Mouse (Mus musculus): ENCODE results near the gene Ppil4. TPM values are rescaled to one million over a fixed set of nuclear protein-coding genes. Genes with fewer than 3 reads are reported as not detected.

Gene Ppil4
- polyA plus RNA-seq, 1 experiment from 2014 or later = 33.7 TPM

- no peak overlapping the region for H3K4me3 ChIP-seq (ENCODE audit: low read depth, low read length)
- no peak overlapping the region for H3K9ac ChIP-seq (ENCODE audit: low read depth, low read length)
- WGBS (ENCODE audit: insufficient replicate concordance) = 71% methylated on average over 9 of the region's 9 CpGs
- H3K27me3 ChIP-seq (ENCODE audit: control insufficient read depth, insufficient read depth, low read length) = peaks cover 4% of the 10 kb centered on the region; the same call in 1 of the 2 replicates
- H3K4me2 ChIP-seq = no peak overlapping the region
- ATAC-seq (replicated peaks; ENCODE audit: insufficient number of reproducible peaks, low FRiP score, low TSS enrichment) = no peak
- H3K9me3 ChIP-seq (replicated peaks; ENCODE audit: control insufficient read depth, low read length) = no peaks in the 10 kb centered on the region
- no peaks in the 10 kb centered on the region for H3K36me3 ChIP-seq (ENCODE audit: control insufficient read depth, insufficient read depth, low read length)
- H3K4me1 ChIP-seq (ENCODE audit: control insufficient read depth, insufficient read depth, low read length) = 0 out of 2 replicates have a peak, but pooled peaks cover 6% of the 10 kb centered on the region
- H3K27ac ChIP-seq (ENCODE audit: low read depth, low read length) = no peak overlapping the region
Measured at GRCm38 (mm10) chr10:7833377-7834165, 40.9 kb downstream of the Ppil4 start.

GRCm38 (mm10) chr10:7834671-7835225 lies 42.1 kb downstream of the Ppil4 start:
- no peak for ATAC-seq (replicated peaks; ENCODE audit: insufficient number of reproducible peaks, low FRiP score, low TSS enrichment)
- H3K4me2 ChIP-seq = no peak overlapping the region
- 60% methylated on average over 10 of the region's 10 CpGs for WGBS (ENCODE audit: insufficient replicate concordance)
- H3K27ac ChIP-seq (ENCODE audit: low read depth, low read length) = no peak overlapping the region
- H3K9ac ChIP-seq (ENCODE audit: low read depth, low read length) = no peak overlapping the region; the same call in 1 of the 2 replicates
- H3K36me3 ChIP-seq (ENCODE audit: control insufficient read depth, insufficient read depth, low read length) = no peaks in the 10 kb centered on the region
- 0 out of 2 replicates have a peak, but pooled peaks cover 6% of the 10 kb centered on the region for H3K4me1 ChIP-seq (ENCODE audit: control insufficient read depth, insufficient read depth, low read length)
- H3K9me3 ChIP-seq (replicated peaks; ENCODE audit: control insufficient read depth, low read length) = no peaks in the 10 kb centered on the region
- H3K4me3 ChIP-seq (ENCODE audit: low read depth, low read length) = no peak overlapping the region
- peaks cover 4% of the 10 kb centered on the region; the same call in 1 of the 2 replicates for H3K27me3 ChIP-seq (ENCODE audit: control insufficient read depth, insufficient read depth, low read length)

GRCm38 (mm10) chr10:7836902-7837301 lies 44.2 kb downstream of the Ppil4 start:
- ATAC-seq (replicated peaks; ENCODE audit: insufficient number of reproducible peaks, low FRiP score, low TSS enrichment) = no peak
- 61% methylated on average over 2 of the region's 2 CpGs for WGBS (ENCODE audit: insufficient replicate concordance)
- H3K4me3 ChIP-seq (ENCODE audit: low read depth, low read length) = no peak overlapping the region
- H3K4me1 ChIP-seq (ENCODE audit: control insufficient read depth, insufficient read depth, low read length) = peaks cover 12% of the 10 kb centered on the region; the same call in 1 of the 2 replicates
- H3K27me3 ChIP-seq (ENCODE audit: control insufficient read depth, insufficient read depth, low read length) = peaks cover 4% of the 10 kb centered on the region; the same call in 1 of the 2 replicates
- no peak overlapping the region for H3K27ac ChIP-seq (ENCODE audit: low read depth, low read length)
- H3K9me3 ChIP-seq (replicated peaks; ENCODE audit: control insufficient read depth, low read length) = no peaks in the 10 kb centered on the region
- no peak overlapping the region for H3K9ac ChIP-seq (ENCODE audit: low read depth, low read length)
- H3K36me3 ChIP-seq (ENCODE audit: control insufficient read depth, insufficient read depth, low read length) = no peaks in the 10 kb centered on the region
- no peak overlapping the region for H3K4me2 ChIP-seq

- peaks cover 7% of the 10 kb centered on the region; the same call in 1 of the 2 replicates for H3K4me1 ChIP-seq (ENCODE audit: control insufficient read depth, insufficient read depth, low read length)
- 84% methylated on average over 8 of the region's 8 CpGs for WGBS (ENCODE audit: insufficient replicate concordance)
Measured at GRCm38 (mm10) chr10:7837446-7837845, 44.8 kb downstream of the Ppil4 start.

GRCm38 (mm10) chr10:7838036-7838435 lies 45.3 kb downstream of the Ppil4 start:
- Histone ChIP-seq H3K9me3 (replicated peaks; ENCODE audit: control insufficient read depth, low read length) (no peaks in the 10 kb centered on the region), H3K4me2 (no peak overlapping the region), H3K27me3 (ENCODE audit: control insufficient read depth, insufficient read depth, low read length) (peaks cover 4% of the 10 kb centered on the region; the same call in 1 of the 2 replicates), H3K36me3 (ENCODE audit: control insufficient read depth, insufficient read depth, low read length) (no peaks in the 10 kb centered on the region), H3K4me3 (ENCODE audit: low read depth, low read length) (no peak overlapping the region), H3K4me1 (ENCODE audit: control insufficient read depth, insufficient read depth, low read length) (peaks cover 6% of the 10 kb centered on the region; the same call in 1 of the 2 replicates), H3K9ac (ENCODE audit: low read depth, low read length) (no peak overlapping the region), H3K27ac (ENCODE audit: low read depth, low read length) (no peak overlapping the region)
- WGBS (ENCODE audit: insufficient replicate concordance) = 85% methylated on average over 8 of the region's 8 CpGs
- no peak for ATAC-seq (replicated peaks; ENCODE audit: insufficient number of reproducible peaks, low FRiP score, low TSS enrichment)

More at GRCm38 (mm10) chr10:7837446-7837845, 44.8 kb downstream of the Ppil4 start:
- peaks cover 4% of the 10 kb centered on the region; the same call in 1 of the 2 replicates for H3K27me3 ChIP-seq (ENCODE audit: control insufficient read depth, insufficient read depth, low read length)
- no peak overlapping the region for H3K9ac ChIP-seq (ENCODE audit: low read depth, low read length)
- no peak overlapping the region for H3K4me2 ChIP-seq
- H3K36me3 ChIP-seq (ENCODE audit: control insufficient read depth, insufficient read depth, low read length) = no peaks in the 10 kb centered on the region
- ATAC-seq (replicated peaks; ENCODE audit: insufficient number of reproducible peaks, low FRiP score, low TSS enrichment) = no peak
- no peaks in the 10 kb centered on the region for H3K9me3 ChIP-seq (replicated peaks; ENCODE audit: control insufficient read depth, low read length)
- no peak overlapping the region for H3K27ac ChIP-seq (ENCODE audit: low read depth, low read length)
- H3K4me3 ChIP-seq (ENCODE audit: low read depth, low read length) = no peak overlapping the region

- H3K4me3 ChIP-seq (ENCODE audit: low read depth, low read length) = no peak overlapping the region
- H3K4me2 ChIP-seq = no peak overlapping the region
- no peak overlapping the region for H3K9ac ChIP-seq (ENCODE audit: low read depth, low read length)
- no peaks in the 10 kb centered on the region for H3K9me3 ChIP-seq (replicated peaks; ENCODE audit: control insufficient read depth, low read length)
- no peaks in the 10 kb centered on the region for H3K36me3 ChIP-seq (ENCODE audit: control insufficient read depth, insufficient read depth, low read length)
- H3K27ac ChIP-seq (ENCODE audit: low read depth, low read length) = no peak overlapping the region
- ATAC-seq (replicated peaks; ENCODE audit: insufficient number of reproducible peaks, low FRiP score, low TSS enrichment) = no peak
- 77% methylated on average over 5 of the region's 5 CpGs for WGBS (ENCODE audit: insufficient replicate concordance)
- peaks cover 6% of the 10 kb centered on the region; the same call in 1 of the 2 replicates for H3K4me1 ChIP-seq (ENCODE audit: control insufficient read depth, insufficient read depth, low read length)
- peaks cover 4% of the 10 kb centered on the region; the same call in 1 of the 2 replicates for H3K27me3 ChIP-seq (ENCODE audit: control insufficient read depth, insufficient read depth, low read length)
Measured at GRCm38 (mm10) chr10:7838874-7839421, 46.3 kb downstream of the Ppil4 start.

- Histone ChIP-seq H3K4me2 (no peak overlapping the region), H3K27me3 (ENCODE audit: control insufficient read depth, insufficient read depth, low read length) (peaks cover 4% of the 10 kb centered on the region; the same call in 1 of the 2 replicates), H3K4me1 (ENCODE audit: control insufficient read depth, insufficient read depth, low read length) (peaks cover 6% of the 10 kb centered on the region; the same call in 1 of the 2 replicates), H3K27ac (ENCODE audit: low read depth, low read length) (no peak overlapping the region), H3K9me3 (replicated peaks; ENCODE audit: control insufficient read depth, low read length) (no peaks in the 10 kb centered on the region), H3K9ac (ENCODE audit: low read depth, low read length) (no peak overlapping the region), H3K36me3 (ENCODE audit: control insufficient read depth, insufficient read depth, low read length) (no peaks in the 10 kb centered on the region), H3K4me3 (ENCODE audit: low read depth, low read length) (no peak overlapping the region)
- 81% methylated on average over 22 of the region's 22 CpGs for WGBS (ENCODE audit: insufficient replicate concordance)
- ATAC-seq (replicated peaks; ENCODE audit: insufficient number of reproducible peaks, low FRiP score, low TSS enrichment) = no peak
Measured at GRCm38 (mm10) chr10:7839551-7840352, 47.1 kb downstream of the Ppil4 start.

- H3K9ac ChIP-seq (ENCODE audit: low read depth, low read length) = no peak overlapping the region
- H3K4me2 ChIP-seq = no peak overlapping the region
- ATAC-seq (replicated peaks; ENCODE audit: insufficient number of reproducible peaks, low FRiP score, low TSS enrichment) = no peak
- peaks cover 6% of the 10 kb centered on the region; the same call in 1 of the 2 replicates for H3K4me1 ChIP-seq (ENCODE audit: control insufficient read depth, insufficient read depth, low read length)
- H3K9me3 ChIP-seq (replicated peaks; ENCODE audit: control insufficient read depth, low read length) = no peaks in the 10 kb centered on the region
- no peaks in the 10 kb centered on the region for H3K36me3 ChIP-seq (ENCODE audit: control insufficient read depth, insufficient read depth, low read length)
- H3K27ac ChIP-seq (ENCODE audit: low read depth, low read length) = no peak overlapping the region
- WGBS (ENCODE audit: insufficient replicate concordance) = 74% methylated on average over 2 of the region's 2 CpGs
- H3K4me3 ChIP-seq (ENCODE audit: low read depth, low read length) = no peak overlapping the region
- H3K27me3 ChIP-seq (ENCODE audit: control insufficient read depth, insufficient read depth, low read length) = peaks cover under 1% of the 10 kb centered on the region; the same call in 1 of the 2 replicates
Measured at GRCm38 (mm10) chr10:7840353-7840733, 47.7 kb downstream of the Ppil4 start.
